Mouse (Mus musculus): ENCODE data around the gene Evpl. TPM values are rescaled to one million over a fixed set of nuclear protein-coding genes. Genes with fewer than 3 reads are reported as not detected.
"Not testable (repeated sequence)": the region's sequence is repeated elsewhere in the genome, so short reads cannot be mapped to it uniquely, and the experiment has no call there.

Gene Evpl
- polyA plus RNA-seq, 1 experiment, result 0.07 TPM

DNA sequence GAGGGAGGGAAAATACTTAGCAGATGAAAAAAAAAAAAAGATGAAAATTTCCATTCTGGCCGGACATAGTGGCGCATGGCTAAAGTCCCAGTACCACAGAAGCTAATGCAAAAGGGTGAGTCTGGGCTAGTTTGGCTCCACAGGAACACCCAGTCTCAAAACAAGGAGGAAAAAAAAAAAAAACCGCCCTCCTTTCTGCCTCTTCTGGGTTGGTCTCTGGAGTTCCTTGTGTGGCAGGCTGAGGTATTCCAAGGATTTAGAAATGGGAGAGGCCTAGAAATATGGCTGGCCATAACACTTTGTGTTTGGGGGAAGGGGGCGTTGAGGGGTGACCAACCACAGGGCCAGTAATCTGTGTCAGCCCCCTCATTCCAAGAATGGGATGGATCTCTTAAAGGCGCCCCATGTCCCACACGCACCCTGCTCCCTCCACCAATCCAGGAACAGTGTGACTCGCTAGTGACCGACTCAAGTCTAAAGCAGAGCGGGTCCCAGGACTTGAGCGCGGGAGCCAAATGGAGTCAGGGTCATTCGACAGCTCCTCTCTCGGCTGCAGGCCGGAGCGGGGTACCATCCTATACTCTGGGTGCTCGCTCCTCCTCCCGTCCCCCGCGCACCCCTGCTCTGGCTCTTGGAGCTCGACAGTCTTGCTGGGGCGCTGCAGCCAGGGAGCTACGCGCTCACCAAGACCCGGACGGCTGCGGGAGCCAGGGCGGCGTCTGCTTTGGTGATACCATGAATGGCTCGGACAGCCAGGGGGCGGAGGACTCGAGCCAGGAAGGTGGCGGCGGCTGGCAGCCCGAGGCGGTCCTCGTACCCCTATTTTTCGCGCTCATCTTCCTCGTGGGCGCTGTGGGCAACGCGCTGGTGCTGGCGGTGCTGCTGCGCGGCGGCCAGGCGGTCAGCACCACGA, 43.1 kb upstream of the Evpl start, which contains the start of gene Galr2:
Gene Galr2, plus strand, starts transcription at position 189 of the 913 bp plus-strand sequence.
- WGBS, result 17% methylated on average over 48 of the region's 48 CpGs
- Histone ChIP-seq H3K4me3 (ENCODE audit: extremely low read depth, insufficient read depth, insufficient read length) (no peak within 1 kb of the TSS), H3K27me3 (ENCODE audit: control insufficient read depth, insufficient read depth, low read length) (peaks cover 17% of the 10 kb centered on the region), H3K4me1 (ENCODE audit: control insufficient read depth, insufficient read depth, insufficient read length) (peaks cover 19% of the 10 kb centered on the region), H3K36me3 (ENCODE audit: control insufficient read depth, insufficient read depth, low read length) (no peaks in the 10 kb centered on the region), H3K27ac (ENCODE audit: insufficient read depth, low read length) (no peak within 1 kb of the TSS)
- no peak for TF ChIP-seq CTCF (IDR thresholded peaks at IDR 0.05; ENCODE audit: extremely low read depth, insufficient read depth, insufficient read length, insufficient replicate concordance)
- no peak for TF ChIP-seq POLR2A (IDR thresholded peaks at IDR 0.05; ENCODE audit: low read depth, low read length)
- no peak for DNase-seq (ENCODE audit: low read depth in 1 of 2, low spot score in 2 of 2)

GRCm38 (mm10) chr11:116277184-116277583, 39.3 kb upstream of the Evpl start:
- H3K27ac ChIP-seq (ENCODE audit: insufficient read depth, low read length); H3K27me3 ChIP-seq (ENCODE audit: control insufficient read depth, insufficient read depth, low read length); H3K36me3 ChIP-seq (ENCODE audit: control insufficient read depth, insufficient read depth, low read length); DNase-seq (ENCODE audit: low read depth in 1 of 2, low spot score in 2 of 2); H3K4me3 ChIP-seq (ENCODE audit: extremely low read depth, insufficient read depth, insufficient read length): not testable (repeated sequence)
- 93% methylated on average over 1 of the region's 1 CpGs for WGBS
- H3K4me1 ChIP-seq (ENCODE audit: control insufficient read depth, insufficient read depth, insufficient read length), result peaks cover 11% of the 10 kb centered on the region

GRCm38 (mm10) chr11:116274045-116274666, 36.3 kb upstream of the Evpl start, which contains the start of gene Srp68:
Gene Srp68 (minus strand): TSS chr11:116274217.
- WGBS, result 1% methylated on average over 32 of the region's 32 CpGs

GRCm38 (mm10) chr11:116273469-116274044, 35.7 kb upstream of the Evpl start:
- Histone ChIP-seq H3K4me1 (ENCODE audit: control insufficient read depth, insufficient read depth, insufficient read length) (peaks cover 3% of the 10 kb centered on the region; the same call in 1 of the 2 replicates), H3K27me3 (ENCODE audit: control insufficient read depth, insufficient read depth, low read length) (no peaks in the 10 kb centered on the region), H3K4me3 (ENCODE audit: extremely low read depth, insufficient read depth, insufficient read length) (peak overlapping the region; percentile 78), H3K36me3 (ENCODE audit: control insufficient read depth, insufficient read depth, low read length) (peaks cover 13% of the 10 kb centered on the region), H3K27ac (ENCODE audit: insufficient read depth, low read length) (no peak overlapping the region)
- under 1% methylated on average over 39 of the region's 39 CpGs for WGBS
- no peak for DNase-seq (ENCODE audit: low read depth in 1 of 2, low spot score in 2 of 2)
- TF ChIP-seq CTCF (IDR thresholded peaks at IDR 0.05; ENCODE audit: extremely low read depth, insufficient read depth, insufficient read length, insufficient replicate concordance) (no peak), POLR2A (IDR thresholded peaks at IDR 0.05; ENCODE audit: low read depth, low read length) (no peak)

More at GRCm38 (mm10) chr11:116274045-116274666, 36.3 kb upstream of the Evpl start, which contains the start of gene Srp68:
- no peaks in the 10 kb centered on the region for H3K27me3 ChIP-seq (ENCODE audit: control insufficient read depth, insufficient read depth, low read length)
- H3K36me3 ChIP-seq (ENCODE audit: control insufficient read depth, insufficient read depth, low read length), result peaks cover 13% of the 10 kb centered on the region
- H3K27ac ChIP-seq (ENCODE audit: insufficient read depth, low read length), result peak within 1 kb of the TSS; percentile 48
- TF ChIP-seq CTCF (IDR thresholded peaks at IDR 0.05; ENCODE audit: extremely low read depth, insufficient read depth, insufficient read length, insufficient replicate concordance) (no peak), POLR2A (IDR thresholded peaks at IDR 0.05; ENCODE audit: low read depth, low read length) (peak; percentile 82)
- H3K4me1 ChIP-seq (ENCODE audit: control insufficient read depth, insufficient read depth, insufficient read length), result peaks cover 3% of the 10 kb centered on the region; the same call in 1 of the 2 replicates
- peak within 1 kb of the TSS; percentile 78 for H3K4me3 ChIP-seq (ENCODE audit: extremely low read depth, insufficient read depth, insufficient read length)
- DNase-seq (ENCODE audit: low read depth in 1 of 2, low spot score in 2 of 2), result peak; percentile 69 to 92

- 23% methylated on average over 12 of the region's 12 CpGs for WGBS
- DNase-seq (ENCODE audit: low read depth in 1 of 2, low spot score in 2 of 2), result no peak
- no peak overlapping the region for H3K27ac ChIP-seq (ENCODE audit: insufficient read depth, low read length)
These were observed 35.0 kb upstream of the Evpl start for GRCm38 (mm10) chr11:116272589-116273468.

DNA sequence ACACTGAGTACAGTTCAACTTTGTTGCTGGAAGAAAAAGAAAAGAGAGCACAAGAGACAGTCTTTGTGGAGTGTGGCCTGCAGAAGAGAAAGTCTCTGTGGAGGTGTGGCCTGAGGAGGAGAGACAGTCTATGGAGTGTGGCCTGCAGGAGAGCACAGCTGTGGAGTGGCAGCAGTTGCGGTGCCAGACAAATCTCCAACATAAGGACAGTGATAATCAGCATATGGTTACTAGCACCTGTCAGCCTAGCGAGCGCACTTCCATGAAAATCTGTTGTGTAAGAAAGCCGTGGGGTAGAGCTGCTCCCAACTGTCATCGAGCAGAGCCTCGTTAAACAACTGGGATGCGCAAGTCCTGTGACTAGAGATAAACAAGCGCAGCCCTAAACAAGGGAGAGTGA, 31.7 kb upstream of the Evpl start:
- no peak overlapping the region for H3K27ac ChIP-seq (ENCODE audit: insufficient read depth, low read length)
- TF ChIP-seq POLR2A (IDR thresholded peaks at IDR 0.05; ENCODE audit: low read depth, low read length) (no peak), CTCF (IDR thresholded peaks at IDR 0.05; ENCODE audit: extremely low read depth, insufficient read depth, insufficient read length, insufficient replicate concordance) (no peak)
- no peak overlapping the region for H3K4me3 ChIP-seq (ENCODE audit: extremely low read depth, insufficient read depth, insufficient read length)
- no peaks in the 10 kb centered on the region for H3K27me3 ChIP-seq (ENCODE audit: control insufficient read depth, insufficient read depth, low read length)
- WGBS, result 93% methylated on average over 8 of the region's 8 CpGs
- peaks cover 3% of the 10 kb centered on the region; the same call in 1 of the 2 replicates for H3K4me1 ChIP-seq (ENCODE audit: control insufficient read depth, insufficient read depth, insufficient read length)
- peaks cover 28% of the 10 kb centered on the region for H3K36me3 ChIP-seq (ENCODE audit: control insufficient read depth, insufficient read depth, low read length)
- DNase-seq (ENCODE audit: low read depth in 1 of 2, low spot score in 2 of 2), result no peak

More at GRCm38 (mm10) chr11:116272589-116273468, 35.0 kb upstream of the Evpl start:
- TF ChIP-seq CTCF (IDR thresholded peaks at IDR 0.05; ENCODE audit: extremely low read depth, insufficient read depth, insufficient read length, insufficient replicate concordance) (no peak), POLR2A (IDR thresholded peaks at IDR 0.05; ENCODE audit: low read depth, low read length) (no peak)
- Histone ChIP-seq H3K36me3 (ENCODE audit: control insufficient read depth, insufficient read depth, low read length) (peaks cover 17% of the 10 kb centered on the region), H3K4me1 (ENCODE audit: control insufficient read depth, insufficient read depth, insufficient read length) (peaks cover 3% of the 10 kb centered on the region; the same call in 1 of the 2 replicates), H3K4me3 (ENCODE audit: extremely low read depth, insufficient read depth, insufficient read length) (peak overlapping the region; percentile 78; the same call in 1 of the 2 replicates), H3K27me3 (ENCODE audit: control insufficient read depth, insufficient read depth, low read length) (no peaks in the 10 kb centered on the region)
